Mouse (Mus musculus): ENCODE measurements around the gene Mettl15. TPM values are rescaled to one million over a fixed set of nuclear protein-coding genes. Genes with fewer than 3 reads are reported as not detected.

The Mettl15 gene
- polyA plus RNA-seq (2016; fragmentation: Nextera tagmentation; extraction: Ambion mirVana) = 8.0 and 8.3 TPM in 2 replicates

DNA sequence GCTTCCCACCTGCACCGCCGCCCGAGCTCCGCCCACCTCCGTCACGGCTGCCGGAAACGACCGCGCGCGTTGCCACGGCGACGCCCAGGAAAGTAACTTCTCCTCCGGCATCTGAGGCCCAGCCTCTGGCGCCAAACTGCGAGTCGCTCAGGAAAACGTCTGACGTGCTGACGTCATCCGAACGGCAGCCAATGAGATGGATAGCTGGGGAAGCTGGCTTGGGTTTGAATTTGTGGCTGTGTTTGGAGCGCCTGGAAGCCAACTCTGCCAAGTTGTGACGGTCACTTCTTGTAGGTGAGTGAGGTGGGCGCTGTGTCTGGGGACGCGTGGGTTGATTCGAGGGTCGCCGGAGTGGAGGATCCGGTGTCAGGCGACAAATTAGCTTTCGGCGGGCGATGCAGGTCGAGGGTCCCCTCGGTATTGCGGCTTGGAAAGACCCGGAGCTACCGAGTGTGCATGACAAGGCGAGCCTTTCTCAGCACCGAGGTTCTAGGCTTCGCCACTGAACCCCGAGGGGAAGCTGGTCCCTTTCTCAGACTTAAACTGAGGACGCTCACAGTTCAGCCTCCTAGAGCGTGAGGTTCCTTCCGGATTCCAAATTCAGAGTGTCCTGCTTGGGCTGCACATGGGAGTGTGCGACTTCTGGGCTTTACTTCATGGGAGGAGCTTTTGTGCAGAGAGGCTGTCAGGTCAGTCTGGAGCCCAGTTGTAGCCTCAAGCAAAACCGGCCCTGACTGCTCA lies at the start of gene Mettl15, which contains the start of gene Kif18a:
Gene Mettl15 (minus strand): TSS at position 149 of the 741 bp plus-strand sequence.
Gene Kif18a (plus strand): TSS at position 139 of the 741 bp plus-strand sequence.
- Histone ChIP-seq H3K27ac (peak within 1 kb of the TSS; percentile 80), H3K27me3 (no peaks in the 10 kb centered on the region), H3K9ac (replicated peaks) (peak within 1 kb of the TSS; percentile 71), H3K4me3 (replicated peaks) (peak within 1 kb of the TSS; percentile 72), H3K4me1 (replicated peaks) (peaks cover 10% of the 10 kb centered on the region), H3K4me2 (peak within 1 kb of the TSS; percentile 70), H3K9me3 (no peaks in the 10 kb centered on the region), H3K36me3 (no peaks in the 10 kb centered on the region)
- ATAC-seq (ENCODE audit: insufficient number of reproducible peaks, insufficient read depth, low FRiP score, low TSS enrichment, low read depth) = peak; percentile 97
- WGBS = under 1% methylated on average over 51 of the region's 51 CpGs

DNA sequence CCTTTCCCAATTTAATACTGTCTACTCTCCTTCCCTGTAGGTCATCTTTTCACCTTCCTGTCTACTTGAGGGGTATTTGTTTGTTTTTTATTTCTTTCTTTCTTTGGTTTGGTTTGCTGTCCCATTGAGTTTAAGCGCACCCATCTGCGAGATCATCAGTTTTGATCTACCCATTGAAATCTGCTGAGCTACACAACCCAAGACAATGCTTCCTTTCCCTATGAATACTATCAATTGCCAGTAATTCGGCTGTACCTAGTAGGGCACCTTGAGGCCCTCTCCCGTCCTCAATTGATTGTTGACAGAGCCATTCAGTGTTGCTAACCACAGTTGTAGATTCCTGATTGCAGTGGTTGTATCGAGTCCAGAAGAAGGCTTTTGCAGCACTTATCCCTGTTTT lies 30.8 kb upstream of the Mettl15 start:
- peaks cover 46% of the 10 kb centered on the region for H3K36me3 ChIP-seq
- H3K9me3 ChIP-seq = no peaks in the 10 kb centered on the region
- ATAC-seq (ENCODE audit: insufficient number of reproducible peaks, insufficient read depth, low FRiP score, low TSS enrichment, low read depth) = no peak

DNA sequence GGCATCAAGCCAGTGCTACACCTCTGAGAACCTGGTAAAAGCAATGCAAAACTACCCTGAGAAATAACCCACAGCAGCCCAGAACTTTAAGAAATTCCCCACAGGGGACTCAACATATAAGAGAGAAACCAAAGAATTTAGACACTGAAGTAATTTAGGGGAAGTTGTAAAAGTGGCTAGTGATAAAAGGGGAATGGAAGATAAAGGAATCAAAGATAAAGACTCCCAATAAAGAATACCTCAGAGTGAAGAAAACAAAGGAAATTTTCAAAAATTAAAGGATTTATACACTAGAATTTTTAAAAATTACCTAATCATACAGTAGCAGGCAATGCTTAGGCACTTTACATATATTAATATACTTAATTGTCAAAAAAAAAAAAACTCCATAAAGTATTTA lies 23.1 kb upstream of the Mettl15 start:
- ATAC-seq (ENCODE audit: insufficient number of reproducible peaks, insufficient read depth, low FRiP score, low TSS enrichment, low read depth) = no peak
- Histone ChIP-seq H3K27me3 (no peaks in the 10 kb centered on the region), H3K4me2 (no peak overlapping the region), H3K9ac (replicated peaks) (no peak overlapping the region), H3K9me3 (no peaks in the 10 kb centered on the region), H3K27ac (no peak overlapping the region), H3K4me3 (replicated peaks) (no peak overlapping the region), H3K36me3 (peaks cover 28% of the 10 kb centered on the region), H3K4me1 (replicated peaks) (no peaks in the 10 kb centered on the region)

More for the DNA sequence above, 30.8 kb upstream of the Mettl15 start:
- H3K4me1 ChIP-seq (replicated peaks) = no peaks in the 10 kb centered on the region
- H3K27me3 ChIP-seq = no peaks in the 10 kb centered on the region
- no peak overlapping the region for H3K4me3 ChIP-seq (replicated peaks)
- H3K4me2 ChIP-seq = no peak overlapping the region
- no peak overlapping the region for H3K9ac ChIP-seq (replicated peaks)
- H3K27ac ChIP-seq = no peak overlapping the region
- WGBS = 96% methylated on average over 5 of the region's 5 CpGs

DNA sequence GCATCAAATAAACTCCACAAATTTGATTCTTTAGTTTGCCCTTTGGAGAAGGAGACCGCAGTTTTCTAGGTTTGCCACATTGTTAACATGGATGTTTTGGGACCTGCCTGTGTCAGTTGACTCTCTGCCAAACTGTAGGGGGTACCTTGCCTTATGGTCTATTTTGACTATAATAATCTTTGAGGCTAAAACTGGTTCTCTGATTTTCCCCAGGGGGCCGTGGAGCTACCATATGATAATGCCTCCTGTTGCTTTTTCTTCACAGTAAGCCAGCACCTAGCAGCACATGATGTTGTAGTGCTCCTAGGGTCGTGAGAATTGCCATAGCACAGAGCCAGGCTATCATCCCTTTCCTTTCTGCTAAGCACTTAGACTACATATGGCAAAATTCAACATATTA lies 21.7 kb upstream of the Mettl15 start:
- Histone ChIP-seq H3K36me3 (peaks cover 33% of the 10 kb centered on the region), H3K4me1 (replicated peaks) (no peaks in the 10 kb centered on the region), H3K9ac (replicated peaks) (no peak overlapping the region), H3K4me3 (replicated peaks) (no peak overlapping the region), H3K27ac (no peak overlapping the region), H3K27me3 (no peaks in the 10 kb centered on the region), H3K9me3 (no peaks in the 10 kb centered on the region), H3K4me2 (no peak overlapping the region)
- ATAC-seq (ENCODE audit: insufficient number of reproducible peaks, insufficient read depth, low FRiP score, low TSS enrichment, low read depth) = no peak
- 90% methylated on average over 3 of the region's 3 CpGs for WGBS

DNA sequence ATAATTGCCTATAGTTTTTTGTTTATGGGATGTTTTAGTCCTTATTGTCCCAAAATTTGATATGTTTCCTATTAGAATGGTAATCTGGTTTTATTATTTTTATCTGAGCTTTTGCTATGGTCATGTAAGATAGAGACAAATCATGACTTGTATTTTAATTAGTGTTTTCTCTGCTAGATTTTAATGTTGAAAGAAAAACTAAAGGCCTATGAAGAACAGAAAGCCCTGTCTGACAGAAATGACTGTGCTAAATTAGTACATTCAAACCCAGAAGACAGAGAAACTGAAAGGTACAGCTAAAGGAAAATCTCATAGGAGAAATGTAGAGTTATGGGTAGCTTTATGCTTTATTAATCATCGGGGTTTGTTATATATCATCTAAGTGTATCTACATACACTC lies 17.6 kb upstream of the Mettl15 start:
- H3K4me3 ChIP-seq (replicated peaks) = no peak overlapping the region
- no peak overlapping the region for H3K9ac ChIP-seq (replicated peaks)
- no peaks in the 10 kb centered on the region for H3K4me1 ChIP-seq (replicated peaks)
- ATAC-seq (ENCODE audit: insufficient number of reproducible peaks, insufficient read depth, low FRiP score, low TSS enrichment, low read depth) = no peak
- no peak overlapping the region for H3K27ac ChIP-seq
- WGBS = 97% methylated on average over 1 of the region's 1 CpGs
- H3K27me3 ChIP-seq = no peaks in the 10 kb centered on the region
- H3K36me3 ChIP-seq = peaks cover 36% of the 10 kb centered on the region
- no peaks in the 10 kb centered on the region for H3K9me3 ChIP-seq
- no peak overlapping the region for H3K4me2 ChIP-seq

GRCm38 (mm10) chr2:109296264-109296663 lies 15.7 kb upstream of the Mettl15 start:
- H3K36me3 ChIP-seq = peaks cover 44% of the 10 kb centered on the region
- H3K4me1 ChIP-seq (replicated peaks) = no peaks in the 10 kb centered on the region
- no peak overlapping the region for H3K4me2 ChIP-seq
- H3K4me3 ChIP-seq (replicated peaks) = no peak overlapping the region
- H3K27ac ChIP-seq = no peak overlapping the region
- no peaks in the 10 kb centered on the region for H3K9me3 ChIP-seq
- ATAC-seq (ENCODE audit: insufficient number of reproducible peaks, insufficient read depth, low FRiP score, low TSS enrichment, low read depth) = no peak
- no peaks in the 10 kb centered on the region for H3K27me3 ChIP-seq
- no peak overlapping the region for H3K9ac ChIP-seq (replicated peaks)
- 91% methylated on average over 5 of the region's 5 CpGs for WGBS

DNA sequence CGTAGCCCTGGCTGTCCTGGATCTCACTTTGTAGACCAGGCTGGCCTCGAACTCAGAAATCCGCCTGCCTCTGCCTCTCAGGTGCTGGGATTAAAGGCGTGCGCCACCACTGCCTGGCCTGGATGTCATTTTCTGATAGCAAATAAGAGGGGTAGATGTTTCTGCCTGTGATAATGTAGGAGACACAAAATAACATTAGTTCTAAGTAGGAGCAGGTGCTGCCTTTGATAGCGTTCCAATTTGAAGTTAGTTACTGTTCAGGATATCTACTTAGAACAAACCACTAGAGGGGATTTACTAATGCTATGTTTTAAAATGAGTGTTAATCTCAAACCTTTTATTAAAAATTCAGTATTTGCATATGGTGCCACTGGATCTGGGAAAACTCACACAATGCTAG lies 8.8 kb upstream of the Mettl15 start:
- H3K4me1 ChIP-seq (replicated peaks) = no peaks in the 10 kb centered on the region

DNA sequence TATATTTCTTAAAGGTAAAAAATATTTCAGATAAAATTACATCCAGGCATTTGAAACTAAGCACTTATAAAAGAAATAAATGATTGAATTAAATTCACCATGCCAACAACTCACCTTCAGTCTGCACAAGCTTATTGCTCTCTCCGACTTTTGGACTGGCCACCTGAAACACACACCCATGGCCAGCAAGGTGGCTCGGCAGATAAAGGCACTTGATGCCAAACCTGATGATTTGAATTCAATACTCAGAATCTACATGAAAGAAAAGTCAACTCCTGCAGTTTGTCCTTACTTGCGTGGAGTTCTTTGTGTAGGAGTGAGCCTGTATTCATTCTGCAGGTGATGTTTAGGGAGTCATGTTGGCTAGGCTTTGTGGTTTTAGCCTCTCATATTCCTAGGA lies 3.6 kb upstream of the Mettl15 start:
- no peak for ATAC-seq (ENCODE audit: insufficient number of reproducible peaks, insufficient read depth, low FRiP score, low TSS enrichment, low read depth)
- Histone ChIP-seq H3K4me3 (replicated peaks) (no peak overlapping the region), H3K9ac (replicated peaks) (no peak overlapping the region), H3K9me3 (no peaks in the 10 kb centered on the region), H3K27me3 (no peaks in the 10 kb centered on the region), H3K4me1 (replicated peaks) (peaks cover 7% of the 10 kb centered on the region), H3K27ac (no peak overlapping the region), H3K36me3 (peaks cover 4% of the 10 kb centered on the region; the same call in 1 of the 2 replicates), H3K4me2 (no peak overlapping the region)
- 91% methylated on average over 3 of the region's 3 CpGs for WGBS

More for the DNA sequence above, 8.8 kb upstream of the Mettl15 start:
- Histone ChIP-seq H3K4me3 (replicated peaks) (no peak overlapping the region), H3K27me3 (no peaks in the 10 kb centered on the region), H3K9ac (replicated peaks) (no peak overlapping the region), H3K36me3 (peaks cover 41% of the 10 kb centered on the region), H3K27ac (no peak overlapping the region), H3K4me2 (no peak overlapping the region), H3K9me3 (no peaks in the 10 kb centered on the region)
- ATAC-seq (ENCODE audit: insufficient number of reproducible peaks, insufficient read depth, low FRiP score, low TSS enrichment, low read depth) = no peak
- WGBS = 94% methylated on average over 6 of the region's 6 CpGs

DNA sequence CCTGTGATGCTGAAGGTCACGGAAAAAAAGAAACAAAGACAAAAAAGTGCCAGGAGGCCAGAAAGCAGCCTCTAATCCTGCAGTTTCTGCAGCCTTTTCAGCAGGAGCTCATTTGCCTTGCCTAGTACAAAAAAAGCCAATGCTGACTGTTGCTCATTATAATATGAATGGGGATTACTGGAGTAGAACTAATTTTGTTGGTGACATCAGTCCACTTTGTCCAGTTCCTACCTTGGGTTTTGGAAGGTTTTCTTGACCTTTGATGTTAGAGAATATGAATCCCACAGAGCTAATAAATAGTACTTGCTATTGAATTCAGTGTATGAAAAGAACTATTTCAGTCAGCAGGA lies 768 bp upstream of the Mettl15 start:
- WGBS = 0% methylated on average over 1 of the region's 1 CpGs
- H3K27ac ChIP-seq = peak overlapping the region; percentile 80; the same call in 1 of the 2 replicates
- no peak for ATAC-seq (ENCODE audit: insufficient number of reproducible peaks, insufficient read depth, low FRiP score, low TSS enrichment, low read depth)

GRCm38 (mm10) chr2:109280272-109280599 lies 312 bp downstream of the Mettl15 start:
- Histone ChIP-seq H3K9ac (replicated peaks) (peak overlapping the region; percentile 13; the same call in 1 of the 2 replicates), H3K4me1 (replicated peaks) (peaks cover 10% of the 10 kb centered on the region), H3K27me3 (no peaks in the 10 kb centered on the region), H3K4me3 (replicated peaks) (peak overlapping the region; percentile 72), H3K36me3 (no peaks in the 10 kb centered on the region), H3K4me2 (peak overlapping the region; percentile 70), H3K27ac (no peak overlapping the region), H3K9me3 (no peaks in the 10 kb centered on the region)
- 8% methylated on average over 4 of the region's 4 CpGs for WGBS
- ATAC-seq (ENCODE audit: insufficient number of reproducible peaks, insufficient read depth, low FRiP score, low TSS enrichment, low read depth) = no peak

More for the DNA sequence above, 768 bp upstream of the Mettl15 start:
- no peaks in the 10 kb centered on the region for H3K9me3 ChIP-seq
- H3K4me3 ChIP-seq (replicated peaks) = peak overlapping the region; percentile 72
- no peaks in the 10 kb centered on the region for H3K36me3 ChIP-seq
- peaks cover 10% of the 10 kb centered on the region for H3K4me1 ChIP-seq (replicated peaks)
- no peaks in the 10 kb centered on the region for H3K27me3 ChIP-seq
- peak overlapping the region; percentile 70 for H3K4me2 ChIP-seq
- peak overlapping the region; percentile 71 for H3K9ac ChIP-seq (replicated peaks)

GRCm38 (mm10) chr2:109278036-109278435 lies 2.5 kb downstream of the Mettl15 start:
- no peaks in the 10 kb centered on the region for H3K36me3 ChIP-seq
- H3K27me3 ChIP-seq = no peaks in the 10 kb centered on the region
- H3K9me3 ChIP-seq = no peaks in the 10 kb centered on the region
- no peak for ATAC-seq (ENCODE audit: insufficient number of reproducible peaks, insufficient read depth, low FRiP score, low TSS enrichment, low read depth)
- under 1% methylated on average over 16 of the region's 16 CpGs for WGBS
- peak overlapping the region; percentile 68 for H3K9ac ChIP-seq (replicated peaks)
- H3K4me1 ChIP-seq (replicated peaks) = peaks cover 10% of the 10 kb centered on the region
- H3K4me2 ChIP-seq = peak overlapping the region; percentile 64
- H3K4me3 ChIP-seq (replicated peaks) = peak overlapping the region; percentile 53
- H3K27ac ChIP-seq = peak overlapping the region; percentile 23; the same call in 1 of the 2 replicates

GRCm38 (mm10) chr2:109277593-109277992 lies 3.0 kb downstream of the Mettl15 start:
- peaks cover 10% of the 10 kb centered on the region for H3K4me1 ChIP-seq (replicated peaks)
- 3% methylated on average over 6 of the region's 7 CpGs for WGBS
- peak overlapping the region; percentile 23; the same call in 1 of the 2 replicates for H3K27ac ChIP-seq
- no peaks in the 10 kb centered on the region for H3K27me3 ChIP-seq
- no peaks in the 10 kb centered on the region for H3K9me3 ChIP-seq
- H3K4me2 ChIP-seq = peak overlapping the region; percentile 64
- H3K36me3 ChIP-seq = no peaks in the 10 kb centered on the region
- peak overlapping the region; percentile 53 for H3K4me3 ChIP-seq (replicated peaks)
- no peak for ATAC-seq (ENCODE audit: insufficient number of reproducible peaks, insufficient read depth, low FRiP score, low TSS enrichment, low read depth)
- peak overlapping the region; percentile 68 for H3K9ac ChIP-seq (replicated peaks)
